Mouse (Mus musculus) brain, embryonic 14.5 days (tissue): ENCODE measurements around the gene Iqch. TPM values are rescaled to one million over a fixed set of nuclear protein-coding genes. Genes with fewer than 3 reads are reported as not detected.

ENCODE experiments used
- DNase-seq: peaks from one replicate; pipeline ENCODE4 v3.0.0-alpha.2; 2011; ENCODE audit warnings: low read depth
- CTCF ChIP-seq: fragments of 200-500 bp; IDR thresholded peaks from 2 replicates; pipeline ENCODE4 v1.5.1; 2012; ENCODE audit warnings: inconsistent platforms, mild to moderate bottlenecking, moderate library complexity, borderline replicate concordance; ENCODE audit not compliant: insufficient read depth, insufficient read length; ENCODE audit errors: extremely low read depth
- POLR2A ChIP-seq: fragments of 200-500 bp; IDR thresholded peaks from 2 replicates; pipeline ENCODE4 v1.6.1; 2012; ENCODE audit warnings: mild to moderate bottlenecking, inconsistent platforms, borderline replicate concordance; ENCODE audit not compliant: poor library complexity, insufficient read depth, insufficient read length, severe bottlenecking; ENCODE audit errors: extremely low read depth
- polyA plus RNA-seq: library from polyadenylated mRNA; depleted of rRNA; stranded (reverse); fragments of >200 nt; gene quantifications from 2 replicates; pipeline ENCODE4 v1.2.3, GENCODE M21; 2012; rRNA removed

Gene Iqch
- polyA plus RNA-seq, 1 experiment, result 0.11 TPM

DNA sequence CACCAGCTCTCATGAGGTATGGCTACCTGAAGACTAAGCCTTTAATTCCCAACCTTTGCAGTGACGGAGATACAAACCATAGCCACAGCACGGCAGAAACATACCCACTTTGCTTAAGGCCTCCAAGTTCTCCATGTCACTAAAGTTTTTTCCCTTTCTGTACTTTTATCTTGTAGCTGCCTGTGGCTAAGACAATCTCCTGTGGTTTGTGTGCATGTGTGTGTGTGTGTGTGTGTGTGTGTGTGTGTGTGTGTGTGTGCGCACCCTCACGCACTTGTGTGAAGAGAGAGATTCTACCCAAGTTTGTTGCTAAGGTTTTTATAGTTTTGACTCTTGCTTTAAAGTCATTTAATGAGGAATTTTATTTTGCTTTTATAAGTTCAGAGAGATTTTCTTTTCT lies 219.5 kb downstream of the Iqch start:
- TF ChIP-seq CTCF, result no peak
- TF ChIP-seq POLR2A, result no peak
- DNase-seq, result no peak

DNA sequence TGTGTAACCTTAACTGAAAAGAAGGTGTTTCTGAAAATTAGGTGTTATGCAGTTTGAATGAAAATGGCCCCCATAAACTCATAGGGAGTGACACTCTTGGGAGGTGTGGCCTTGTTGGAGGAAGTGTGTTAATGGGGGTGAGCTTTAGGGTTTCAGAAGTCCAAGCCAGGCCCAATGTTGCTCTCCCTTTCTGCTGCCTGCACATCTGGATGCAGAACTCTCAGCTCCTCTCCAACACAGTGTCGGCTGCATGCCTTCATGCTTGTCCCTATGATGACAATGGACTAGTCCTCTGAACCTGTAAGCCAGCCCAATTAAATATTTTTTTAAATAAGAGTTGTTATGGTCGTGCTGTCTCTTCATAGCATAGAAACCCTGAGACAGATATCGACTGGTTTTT lies 222.0 kb downstream of the Iqch start:
- no peak for DNase-seq
- no peak for TF ChIP-seq POLR2A
- TF ChIP-seq CTCF, result no peak

DNA sequence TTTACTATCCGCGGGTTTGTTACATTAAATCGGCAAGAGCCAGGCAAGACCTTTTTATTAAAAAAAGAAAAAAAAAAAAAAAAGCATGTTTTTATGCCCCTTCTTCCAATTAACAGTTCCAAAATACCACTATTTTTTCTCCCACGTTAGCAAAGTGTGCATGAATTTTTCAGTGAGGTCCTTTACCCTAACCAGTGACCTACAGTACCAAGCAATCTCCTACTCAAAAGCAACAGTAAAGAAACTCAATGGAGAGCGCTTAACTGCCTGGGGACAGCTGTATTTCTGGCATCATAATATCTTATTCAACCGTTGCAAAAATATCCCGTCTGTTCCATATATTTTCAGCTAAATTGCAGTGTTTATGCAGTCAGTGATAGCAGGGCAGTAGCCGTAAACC lies 224.1 kb downstream of the Iqch start:
- TF ChIP-seq CTCF (no peak), POLR2A (no peak)
- no peak for DNase-seq

DNA sequence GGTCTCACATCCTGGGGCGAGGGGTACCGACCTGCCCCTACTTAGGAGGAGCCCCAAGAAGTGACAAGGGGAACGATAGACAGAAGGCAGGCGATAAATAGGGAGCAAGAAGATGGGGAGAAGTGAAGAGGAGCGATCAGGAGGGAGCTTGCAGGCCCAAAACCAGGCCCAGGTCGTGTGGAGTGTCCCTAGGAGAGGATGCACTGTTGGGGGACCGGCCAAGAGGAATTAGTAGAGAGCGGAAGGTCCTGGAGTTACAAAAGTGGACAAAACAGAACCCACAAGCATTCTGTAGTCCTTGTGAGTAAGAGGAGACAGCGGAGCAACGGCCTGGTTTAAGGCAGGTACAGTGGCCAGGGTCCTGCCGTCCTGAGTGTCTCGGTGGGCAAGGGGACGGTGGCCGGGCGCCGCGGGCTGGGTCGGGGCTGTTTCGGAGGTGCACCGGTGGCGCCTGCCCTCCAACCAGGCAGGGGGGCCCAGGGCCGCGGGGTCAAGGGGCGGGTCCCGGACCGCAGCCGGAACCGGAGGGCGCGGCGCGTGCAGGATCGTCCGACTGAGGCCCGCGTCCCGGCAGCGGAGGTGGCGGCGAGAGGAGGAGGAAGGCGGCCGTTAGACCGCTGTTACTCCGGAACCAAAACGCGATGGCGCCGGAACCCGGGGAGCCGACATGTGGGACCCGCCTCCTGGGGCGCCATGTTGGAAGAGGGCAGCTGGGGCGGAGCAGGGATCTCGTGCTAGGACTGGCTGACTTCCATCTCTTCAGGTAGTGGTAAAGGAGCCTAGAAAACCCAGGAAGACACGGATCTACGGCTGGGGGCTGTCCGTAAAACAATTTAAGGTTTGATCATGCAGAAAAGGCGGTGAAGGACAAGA lies 224.8 kb downstream of the Iqch start, which contains the start of gene Map2k5:
TSS of gene Map2k5 (minus strand) at position 633 of the 873 bp plus-strand sequence.
- peak; percentile 96 for DNase-seq

DNA sequence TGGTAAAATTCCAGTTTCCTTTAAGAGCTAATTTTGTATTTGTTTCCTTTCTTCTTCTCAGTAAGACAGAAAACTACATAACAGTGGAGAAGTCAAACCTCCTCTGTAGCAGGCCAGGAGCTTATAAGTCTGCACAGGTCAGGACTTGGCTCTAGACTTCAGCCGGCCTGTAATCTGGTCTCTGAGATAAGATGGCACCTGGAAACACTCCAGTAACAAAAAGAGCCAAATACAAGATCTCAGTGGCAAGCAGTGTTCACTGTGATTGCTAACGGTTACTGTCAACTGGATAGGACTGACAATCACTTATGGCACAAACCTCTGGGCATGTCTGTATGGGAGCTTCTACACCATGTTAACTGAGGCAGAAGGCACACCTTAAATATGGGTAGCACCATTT lies 229.0 kb downstream of the Iqch start:
- no peak for DNase-seq
- no peak for TF ChIP-seq CTCF
- TF ChIP-seq POLR2A, result no peak

More for the DNA sequence above, 224.8 kb downstream of the Iqch start, which contains the start of gene Map2k5:
- TF ChIP-seq CTCF, result no peak
- TF ChIP-seq POLR2A, result peak; percentile 22; the same call in 1 of the 2 replicates

DNA sequence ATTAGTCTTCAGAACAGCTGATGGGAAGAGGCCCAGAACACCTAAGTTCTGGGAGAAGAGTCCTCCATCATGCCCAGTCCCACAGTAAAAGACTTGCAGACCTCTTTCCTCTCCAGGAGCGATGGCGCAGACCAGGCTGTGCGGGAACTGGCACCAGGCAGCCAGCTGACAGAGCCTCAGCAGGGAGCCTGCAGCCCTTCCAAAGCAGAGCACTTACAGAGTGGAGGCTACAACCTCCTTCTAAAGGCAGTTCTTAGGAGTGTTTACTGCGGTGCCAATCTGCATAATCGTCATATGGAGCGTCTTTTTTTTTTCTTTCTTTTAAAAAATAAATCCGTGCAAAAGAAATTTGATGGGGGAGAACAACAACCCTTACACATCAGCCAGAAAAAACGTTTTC lies 229.8 kb downstream of the Iqch start:
- DNase-seq, result peak; percentile 39
- TF ChIP-seq POLR2A, result no peak
- no peak for TF ChIP-seq CTCF

Other genes starting within 250 kb of the Iqch start
- 41.2 and 50.5 TPM in 2 replicates for gene Map2k5, start 224.6 kb downstream of the Iqch start, polyA plus RNA-seq
- 40.2 and 55.7 TPM in 2 replicates for gene 2300009A05Rik, start 203.2 kb downstream of the Iqch start, polyA plus RNA-seq
- 24.9 and 27.9 TPM in 2 replicates for gene Aagab, start 167 bp upstream of the Iqch start, polyA plus RNA-seq
- 15.0 and 25.5 TPM in 2 replicates for gene Smad3, start 155.5 kb upstream of the Iqch start, polyA plus RNA-seq